ENCODE assay signal across 9 mouse cellular contexts in genomic region chr13:20173987-20174654, GRCm38 (mm10).
A peak's percentile ranks its signal among the peaks of the same experiment; 100 is the strongest.
DNase-seq lines count a peak whose midpoint lies in the region; ATAC-seq and TF ChIP-seq lines count a peak whose summit lies in the region.
"Had no signal": no experiment of that assay in that cellular context is flagged by ENCODE, and none has a peak within 500 bp of the region (broad histone marks: within the 10 kb centered on the region; RNA-seq: fewer than 3 reads in every experiment).

No protein-coding gene starts in this region.

- ATAC-seq in limb, embryonic 14.5 days (ENCODE audit: low FRiP score, low read depth) = no peak
- peak; percentile 88; the same call in 1 of the 2 replicates for ATAC-seq in stomach, embryonic 16.5 days (ENCODE audit: insufficient read depth, low FRiP score)
- no peak for ATAC-seq in midbrain, embryonic 15.5 days (replicated peaks)
- ATAC-seq: midbrain, embryonic 13.5 days had no signal

- no peaks in the 10 kb centered on the region for H3K9me3 ChIP-seq in limb, embryonic 14.5 days (ENCODE audit: control insufficient read depth, low read length)
- H3K9me3 ChIP-seq in stomach, embryonic 16.5 days (replicated peaks; ENCODE audit: control insufficient read depth, low read length) = no peaks in the 10 kb centered on the region
- no peaks in the 10 kb centered on the region for H3K9me3 ChIP-seq in midbrain, embryonic 15.5 days
- H3K9me3 ChIP-seq: midbrain, embryonic 13.5 days had no signal

- peak; percentile 45 for DNase-seq in ovary, adult 18-20 months (ENCODE audit: low spot score)
- DNase-seq in ovary, postnatal 14 days (ENCODE audit: low spot score) = no peak
- peak; percentile 77 to 79 for DNase-seq in heart, adult 9 months (ENCODE audit: low spot score in 2 of 2)
- DNase-seq in limb, embryonic 14.5 days (ENCODE audit: low spot score) = no peak
- no peak for DNase-seq in frontal cortex, postnatal 10 days (ENCODE audit: low spot score in 2 of 2)
- DNase-seq in left cerebral cortex, adult 18-20 months (ENCODE audit: low spot score in 2 of 2) = no peak

- no peaks in the 10 kb centered on the region for H3K27me3 ChIP-seq in limb, embryonic 14.5 days (ENCODE audit: control insufficient read depth, insufficient read depth, low read length)
- no peaks in the 10 kb centered on the region for H3K27me3 ChIP-seq in stomach, embryonic 16.5 days (ENCODE audit: control insufficient read depth, insufficient read depth, low read length)
- H3K27me3 ChIP-seq in midbrain, embryonic 15.5 days (replicated peaks) = no peaks in the 10 kb centered on the region
- H3K27me3 ChIP-seq: midbrain, embryonic 13.5 days had no signal

- TF ChIP-seq POLR2A in limb, embryonic 14.5 days (IDR thresholded peaks at IDR 0.05; ENCODE audit: borderline replicate concordance, extremely low read depth, insufficient read depth, insufficient read length) = no peak

- H3K4me3 ChIP-seq in limb, embryonic 14.5 days (replicated peaks; ENCODE audit: low read length) = no peak overlapping the region
- no peak overlapping the region for H3K4me3 ChIP-seq in stomach, embryonic 16.5 days (replicated peaks; ENCODE audit: low read length)
- H3K4me3 ChIP-seq in midbrain, embryonic 15.5 days = no peak overlapping the region
- H3K4me3 ChIP-seq: midbrain, embryonic 13.5 days had no signal

- WGBS in limb, embryonic 14.5 days = 38% methylated on average over 10 of the region's 10 CpGs
- WGBS in stomach, embryonic 16.5 days = 20% methylated on average over 10 of the region's 10 CpGs
- WGBS in midbrain, embryonic 15.5 days = 35% methylated on average over 10 of the region's 10 CpGs

- peak overlapping the region; percentile 30; the same call in 1 of the 2 replicates for H3K27ac ChIP-seq in limb, embryonic 14.5 days (replicated peaks; ENCODE audit: low read depth, low read length)
- H3K27ac ChIP-seq in stomach, embryonic 16.5 days (ENCODE audit: low read length) = peak overlapping the region; percentile 79
- H3K27ac ChIP-seq in midbrain, embryonic 15.5 days = no peak overlapping the region
- H3K27ac ChIP-seq: midbrain, embryonic 13.5 days had no signal

- H3K9ac ChIP-seq in limb, embryonic 14.5 days (ENCODE audit: low read depth, low read length, severe bottlenecking) = 0 out of 2 replicates have a peak overlapping the region, but pooled peaks have one; percentile 25
- peak overlapping the region; percentile 35; the same call in 1 of the 2 replicates for H3K9ac ChIP-seq in stomach, embryonic 16.5 days (ENCODE audit: low read length)
- H3K9ac ChIP-seq in midbrain, embryonic 15.5 days = no peak overlapping the region
- H3K9ac ChIP-seq: midbrain, embryonic 13.5 days had no signal

- H3K4me2 ChIP-seq in limb, embryonic 14.5 days (replicated peaks; ENCODE audit: low read depth, low read length, severe bottlenecking) = no peak overlapping the region
- peak overlapping the region; percentile 19; the same call in 1 of the 2 replicates for H3K4me2 ChIP-seq in stomach, embryonic 16.5 days (ENCODE audit: low read depth, low read length)
- no peak overlapping the region for H3K4me2 ChIP-seq in midbrain, embryonic 15.5 days
- H3K4me2 ChIP-seq: midbrain, embryonic 13.5 days had no signal

- H3K4me1 ChIP-seq in limb, embryonic 14.5 days (ENCODE audit: control insufficient read depth, insufficient read depth, low read length) = no peaks in the 10 kb centered on the region
- H3K4me1 ChIP-seq in stomach, embryonic 16.5 days (ENCODE audit: control insufficient read depth, insufficient read depth, low read length) = peaks cover 18% of the 10 kb centered on the region
- H3K4me1 ChIP-seq in midbrain, embryonic 15.5 days = no peaks in the 10 kb centered on the region
- H3K4me1 ChIP-seq: midbrain, embryonic 13.5 days had no signal

- no peaks in the 10 kb centered on the region for H3K36me3 ChIP-seq in limb, embryonic 14.5 days (ENCODE audit: control insufficient read depth, insufficient read depth, low read length)
- no peaks in the 10 kb centered on the region for H3K36me3 ChIP-seq in stomach, embryonic 16.5 days (ENCODE audit: control insufficient read depth, insufficient read depth, low read length)
- H3K36me3 ChIP-seq in midbrain, embryonic 15.5 days (replicated peaks) = no peaks in the 10 kb centered on the region
- H3K36me3 ChIP-seq: midbrain, embryonic 13.5 days had no signal

Comparison
In these comparisons a context has a peak if more than half of its experiments do, and no peak if none do; other contexts are left out.
1. DNase-seq: peak in ovary, adult 18-20 months (single experiment) and heart, adult 9 months (2 of 2); none in ovary, postnatal 14 days (single experiment), limb, embryonic 14.5 days (single experiment), frontal cortex, postnatal 10 days (0 of 2) and left cerebral cortex, adult 18-20 months (0 of 2).